Mouse (Mus musculus): ENCODE results near the gene Wwc2. TPM values are rescaled to one million over a fixed set of nuclear protein-coding genes. Genes with fewer than 3 reads are reported as not detected.

The Wwc2 gene
- polyA plus RNA-seq (2014; fragmentation: Illumina TruSeq; extraction: RNeasy Lipid Tissue Mini Kit (QIAGEN cat#74804); ENCODE audit: low read depth, low replicate concordance), result 46.1 TPM

DNA sequence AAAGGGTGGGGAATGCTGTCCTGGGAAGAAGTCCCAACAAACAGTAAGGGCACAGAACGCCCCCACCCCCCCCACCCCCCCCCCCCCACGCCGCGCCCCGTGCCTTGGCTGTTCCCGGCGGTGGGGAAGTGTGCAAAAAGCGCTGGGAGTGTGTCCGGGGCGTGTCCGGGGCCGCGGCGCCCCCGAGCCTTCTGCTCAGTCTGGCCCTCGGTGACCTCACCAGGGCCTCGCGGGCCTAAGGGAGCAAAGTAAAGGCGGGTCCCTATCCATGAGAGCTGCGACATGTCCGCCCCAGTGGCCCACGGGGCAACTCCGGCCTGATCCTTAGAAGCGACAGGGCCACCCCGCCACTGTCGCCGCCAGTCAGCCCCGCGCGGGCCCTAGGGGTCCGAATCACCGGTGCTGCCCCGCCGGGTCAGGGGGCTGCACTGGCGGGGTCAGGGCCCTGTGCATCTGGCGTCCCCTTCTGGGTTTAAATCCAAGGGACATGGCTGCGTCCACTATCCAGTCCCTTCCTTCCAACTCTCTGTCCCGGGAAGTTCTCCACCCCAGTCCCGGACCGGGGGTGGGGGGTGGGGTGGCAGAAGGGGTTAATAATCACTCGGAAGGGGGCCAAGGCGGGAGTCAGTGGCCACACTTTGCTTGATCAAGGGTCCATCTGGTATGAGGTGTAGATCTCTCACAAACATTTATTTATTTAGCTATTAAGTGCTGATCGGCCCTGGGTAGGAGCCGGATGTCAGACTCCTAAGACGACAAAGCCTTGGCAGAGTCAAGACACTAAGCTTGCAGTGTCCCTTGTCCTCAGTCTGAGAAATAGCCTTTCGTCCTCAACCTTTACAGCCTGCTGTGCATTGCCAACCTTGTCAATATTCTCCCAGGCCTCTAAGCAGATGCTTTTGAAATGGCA lies at the start of gene Wwc2:
Gene Wwc2, minus strand, starts transcription at position 14 of the 910 bp plus-strand sequence.

DNA sequence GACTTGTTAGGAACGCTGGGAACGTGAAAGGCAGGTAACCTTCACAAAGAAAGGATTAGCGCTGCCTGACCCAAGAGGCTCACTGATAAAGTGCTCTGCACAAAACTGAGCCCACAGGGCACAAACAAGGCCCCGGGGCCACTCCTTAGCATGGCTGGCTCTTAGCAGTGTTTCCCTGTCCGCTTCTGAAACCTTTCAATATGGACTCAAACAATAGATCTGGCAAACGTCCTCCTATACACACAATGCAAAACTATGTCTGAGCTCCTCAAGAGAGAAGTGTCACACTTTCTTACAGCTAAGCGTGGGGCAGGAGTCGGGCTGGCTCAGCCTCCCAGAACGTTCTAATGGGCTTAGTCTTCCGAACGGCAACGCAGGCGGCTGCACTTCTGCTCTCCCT lies 166.5 kb downstream of the Wwc2 start, which contains the start of gene Cldn22:
Gene Cldn22, plus strand, starts transcription at position 301 of the 400 bp plus-strand sequence.

GRCm38 (mm10) chr8:47821843-47822242 lies 168.9 kb downstream of the Wwc2 start, which contains the start of gene Cldn24:
Cldn24 (plus strand) TSS chr8:47822143.

Other genes starting within 250 kb of the Wwc2 start
- not detected for gene Cldn24, start 168.8 kb downstream of the Wwc2 start, polyA plus RNA-seq (2014; fragmentation: Illumina TruSeq; extraction: RNeasy Lipid Tissue Mini Kit (QIAGEN cat#74804); ENCODE audit: low read depth, low replicate concordance)
- not detected for gene Cldn22, start 166.4 kb downstream of the Wwc2 start, polyA plus RNA-seq (2014; fragmentation: Illumina TruSeq; extraction: RNeasy Lipid Tissue Mini Kit (QIAGEN cat#74804); ENCODE audit: low read depth, low replicate concordance)
- gene Dctd, start 108.2 kb upstream of the Wwc2 start, polyA plus RNA-seq (2014; fragmentation: Illumina TruSeq; extraction: RNeasy Lipid Tissue Mini Kit (QIAGEN cat#74804); ENCODE audit: low read depth, low replicate concordance), result 0.44 TPM